Mouse (Mus musculus): ENCODE data around the gene Tbx4. TPM values are rescaled to one million over a fixed set of nuclear protein-coding genes. Genes with fewer than 3 reads are reported as not detected.

The Tbx4 gene
- polyA plus RNA-seq, 1 experiment: 80.4 TPM

- TF ChIP-seq CTCF (IDR thresholded peaks at IDR 0.05; ENCODE audit: insufficient read depth, low read length): no peak
- no peak for TF ChIP-seq POLR2A (IDR thresholded peaks at IDR 0.05; ENCODE audit: borderline replicate concordance, extremely low read depth, low read depth, low read length)
- DNase-seq: no peak
- WGBS: 80% methylated on average over 2 of the region's 2 CpGs
- no peak overlapping the region for H3K4me3 ChIP-seq (replicated peaks; ENCODE audit: extremely low read depth, low read depth, low read length)
- H3K4me1 ChIP-seq (ENCODE audit: control insufficient read depth, insufficient read depth, low read length): no peaks in the 10 kb centered on the region
Measured at GRCm38 (mm10) chr11:85949749-85950148, 63.5 kb downstream of the Tbx4 start.

GRCm38 (mm10) chr11:85952538-85952937 is 66.3 kb downstream of the Tbx4 start:
- TF ChIP-seq POLR2A (IDR thresholded peaks at IDR 0.05; ENCODE audit: borderline replicate concordance, extremely low read depth, low read depth, low read length) (no peak), CTCF (IDR thresholded peaks at IDR 0.05; ENCODE audit: insufficient read depth, low read length) (no peak)
- H3K4me1 ChIP-seq (ENCODE audit: control insufficient read depth, insufficient read depth, low read length): 0 out of 2 replicates have a peak, but pooled peaks cover 3% of the 10 kb centered on the region
- DNase-seq: no peak
- WGBS: 72% methylated on average over 4 of the region's 4 CpGs
- no peak overlapping the region for H3K4me3 ChIP-seq (replicated peaks; ENCODE audit: extremely low read depth, low read depth, low read length)

GRCm38 (mm10) chr11:85955611-85956010 is 69.4 kb downstream of the Tbx4 start:
- DNase-seq: no peak
- 13% methylated on average over 12 of the region's 12 CpGs for WGBS
- TF ChIP-seq CTCF (IDR thresholded peaks at IDR 0.05; ENCODE audit: insufficient read depth, low read length) (no peak), POLR2A (IDR thresholded peaks at IDR 0.05; ENCODE audit: borderline replicate concordance, extremely low read depth, low read depth, low read length) (no peak)
- 0 out of 2 replicates have a peak, but pooled peaks cover 3% of the 10 kb centered on the region for H3K4me1 ChIP-seq (ENCODE audit: control insufficient read depth, insufficient read depth, low read length)
- H3K4me3 ChIP-seq (replicated peaks; ENCODE audit: extremely low read depth, low read depth, low read length): no peak overlapping the region

GRCm38 (mm10) chr11:85956422-85956821 is 70.2 kb downstream of the Tbx4 start:
- H3K4me3 ChIP-seq (replicated peaks; ENCODE audit: extremely low read depth, low read depth, low read length): no peak overlapping the region
- WGBS: 70% methylated on average over 10 of the region's 10 CpGs
- 0 out of 2 replicates have a peak, but pooled peaks cover 3% of the 10 kb centered on the region for H3K4me1 ChIP-seq (ENCODE audit: control insufficient read depth, insufficient read depth, low read length)
- TF ChIP-seq POLR2A (IDR thresholded peaks at IDR 0.05; ENCODE audit: borderline replicate concordance, extremely low read depth, low read depth, low read length): no peak
- TF ChIP-seq CTCF (IDR thresholded peaks at IDR 0.05; ENCODE audit: insufficient read depth, low read length): no peak
- no peak for DNase-seq

GRCm38 (mm10) chr11:85956950-85957778 is 70.9 kb downstream of the Tbx4 start:
- DNase-seq: no peak
- 0 out of 2 replicates have a peak, but pooled peaks cover 3% of the 10 kb centered on the region for H3K4me1 ChIP-seq (ENCODE audit: control insufficient read depth, insufficient read depth, low read length)
- H3K4me3 ChIP-seq (replicated peaks; ENCODE audit: extremely low read depth, low read depth, low read length): no peak overlapping the region
- WGBS: 89% methylated on average over 6 of the region's 6 CpGs
- TF ChIP-seq POLR2A (IDR thresholded peaks at IDR 0.05; ENCODE audit: borderline replicate concordance, extremely low read depth, low read depth, low read length) (no peak), CTCF (IDR thresholded peaks at IDR 0.05; ENCODE audit: insufficient read depth, low read length) (no peak)

GRCm38 (mm10) chr11:85959837-85960236 is 73.6 kb downstream of the Tbx4 start:
- no peak overlapping the region for H3K4me3 ChIP-seq (replicated peaks; ENCODE audit: extremely low read depth, low read depth, low read length)
- 77% methylated on average over 5 of the region's 5 CpGs for WGBS
- H3K4me1 ChIP-seq (ENCODE audit: control insufficient read depth, insufficient read depth, low read length): 0 out of 2 replicates have a peak, but pooled peaks cover 3% of the 10 kb centered on the region
- DNase-seq: no peak
- TF ChIP-seq POLR2A (IDR thresholded peaks at IDR 0.05; ENCODE audit: borderline replicate concordance, extremely low read depth, low read depth, low read length): no peak
- no peak for TF ChIP-seq CTCF (IDR thresholded peaks at IDR 0.05; ENCODE audit: insufficient read depth, low read length)

GRCm38 (mm10) chr11:85960273-85960672 is 74.1 kb downstream of the Tbx4 start:
- no peak overlapping the region for H3K4me3 ChIP-seq (replicated peaks; ENCODE audit: extremely low read depth, low read depth, low read length)
- 59% methylated on average over 6 of the region's 6 CpGs for WGBS

GRCm38 (mm10) chr11:85961498-85961897 is 75.3 kb downstream of the Tbx4 start:
- no peaks in the 10 kb centered on the region for H3K4me1 ChIP-seq (ENCODE audit: control insufficient read depth, insufficient read depth, low read length)
- DNase-seq: no peak
- WGBS: 60% methylated on average over 9 of the region's 9 CpGs
- TF ChIP-seq POLR2A (IDR thresholded peaks at IDR 0.05; ENCODE audit: borderline replicate concordance, extremely low read depth, low read depth, low read length) (no peak), CTCF (IDR thresholded peaks at IDR 0.05; ENCODE audit: insufficient read depth, low read length) (no peak)
- no peak overlapping the region for H3K4me3 ChIP-seq (replicated peaks; ENCODE audit: extremely low read depth, low read depth, low read length)

More at GRCm38 (mm10) chr11:85960273-85960672, 74.1 kb downstream of the Tbx4 start:
- DNase-seq: no peak
- TF ChIP-seq POLR2A (IDR thresholded peaks at IDR 0.05; ENCODE audit: borderline replicate concordance, extremely low read depth, low read depth, low read length): no peak
- no peak for TF ChIP-seq CTCF (IDR thresholded peaks at IDR 0.05; ENCODE audit: insufficient read depth, low read length)
- 0 out of 2 replicates have a peak, but pooled peaks cover 3% of the 10 kb centered on the region for H3K4me1 ChIP-seq (ENCODE audit: control insufficient read depth, insufficient read depth, low read length)

Other genes starting within 250 kb of the Tbx4 start
- gene Tbx2, start 53.9 kb upstream of the Tbx4 start, polyA plus RNA-seq (2012; rRNA removed): 257 and 302 TPM in 2 replicates
- gene Gm11444, start 36.1 kb upstream of the Tbx4 start, polyA plus RNA-seq (2012; rRNA removed): not detected in 2 replicates